Mouse (Mus musculus) intestine, embryonic 16.5 days (tissue): Measurements from ENCODE around the gene Sugct. TPM values are rescaled to one million over a fixed set of nuclear protein-coding genes. Genes with fewer than 3 reads are reported as not detected.
A peak's percentile ranks its signal among the peaks of the same experiment; 100 is the strongest.

Experiments
- ATAC-seq: fragments of 200-750 bp; cut with Nextera tagmentation; 2 replicates; pipeline ENCODE4 v1.8.0; 2017; ENCODE audit warnings: moderate TSS enrichment, moderate library complexity
- H3K27ac ChIP-seq: fragments of 300-500 bp; sonication (generic); 2 replicates; pipeline ENCODE4 v1.5.1; 2014; ENCODE audit warnings: mild to moderate bottlenecking, low read length
- H3K27me3 ChIP-seq: fragments of 300-500 bp; sonication (generic); replicated peaks from 2 replicates; pipeline ENCODE4 v1.6.1; 2014; ENCODE audit warnings: low read length, control low read depth, mixed read lengths; ENCODE audit not compliant: control insufficient read depth, insufficient read depth
- H3K36me3 ChIP-seq: fragments of 300-500 bp; sonication (generic); 2 replicates; pipeline ENCODE4 v1.6.1; 2014; ENCODE audit warnings: low read length, control low read depth; ENCODE audit not compliant: control insufficient read depth, insufficient read depth
- H3K4me1 ChIP-seq: fragments of 300-500 bp; sonication (generic); 2 replicates; pipeline ENCODE4 v1.6.1; 2014; ENCODE audit warnings: low read length, control low read depth, mixed read lengths; ENCODE audit not compliant: control insufficient read depth, insufficient read depth
- H3K4me2 ChIP-seq: fragments of 300-500 bp; sonication (generic); 2 replicates; pipeline ENCODE4 v1.6.1; 2014; ENCODE audit warnings: low read depth, low read length, control low read depth
- H3K4me3 ChIP-seq: fragments of 300-500 bp; sonication (generic); 2 replicates; pipeline ENCODE4 v1.5.1; 2014; ENCODE audit warnings: mild to moderate bottlenecking, low read length
- H3K9ac ChIP-seq: fragments of 300-500 bp; sonication (generic); 2 replicates; pipeline ENCODE4 v1.6.1; 2014; ENCODE audit warnings: low read depth, low read length
- H3K9me3 ChIP-seq: fragments of 300-500 bp; sonication (generic); 2 replicates; pipeline ENCODE4 v1.6.1; 2016; ENCODE audit warnings: low read length, control low read depth; ENCODE audit not compliant: control insufficient read depth
- WGBS: fragments of 180-500 bp; shearing (Covaris S2); extraction: QIAGEN DNeasy Blood & Tissue Kit; methylation state at CpG from one replicate; pipeline ENCODE4 v1.1.7; 2014; 5-methylcytosine and 5-hydroxymethylcytosine counted together
- polyA plus RNA-seq: library from polyadenylated mRNA; unstranded; fragments of >200 nt; fragmentation: Nextera tagmentation; extraction: Ambion mirVana; gene quantifications from 2 replicates; pipeline ENCODE4 v1.2.1, GENCODE M21; 2015

Gene Sugct
- polyA plus RNA-seq, 1 experiment from 2014 or later, result 7.9 TPM

GRCm38 (mm10) chr13:17086547-17086946 lies 608.8 kb downstream of the Sugct start:
- peak; percentile 63 for ATAC-seq
- no peak overlapping the region for H3K27ac ChIP-seq
- no peak overlapping the region for H3K4me2 ChIP-seq
- H3K9me3 ChIP-seq, result no peaks in the 10 kb centered on the region
- no peak overlapping the region for H3K9ac ChIP-seq
- H3K4me1 ChIP-seq, result 0 out of 2 replicates have a peak, but pooled peaks cover 3% of the 10 kb centered on the region
- WGBS, result 26% methylated on average over 2 of the region's 2 CpGs
- H3K4me3 ChIP-seq, result no peak overlapping the region
- no peaks in the 10 kb centered on the region for H3K27me3 ChIP-seq
- no peaks in the 10 kb centered on the region for H3K36me3 ChIP-seq

- H3K36me3 ChIP-seq, result no peaks in the 10 kb centered on the region
- no peak overlapping the region for H3K27ac ChIP-seq
- no peak overlapping the region for H3K9ac ChIP-seq
- H3K9me3 ChIP-seq, result no peaks in the 10 kb centered on the region
- no peaks in the 10 kb centered on the region for H3K27me3 ChIP-seq
- 0 out of 2 replicates have a peak, but pooled peaks cover 3% of the 10 kb centered on the region for H3K4me1 ChIP-seq
- ATAC-seq, result peak; percentile 48; the same call in 1 of the 2 replicates
- no peak overlapping the region for H3K4me3 ChIP-seq
- no peak overlapping the region for H3K4me2 ChIP-seq
These were observed 609.2 kb downstream of the Sugct start for GRCm38 (mm10) chr13:17086146-17086545.

- Histone ChIP-seq H3K27me3 (no peaks in the 10 kb centered on the region), H3K4me3 (no peak overlapping the region), H3K36me3 (no peaks in the 10 kb centered on the region), H3K4me2 (no peak overlapping the region), H3K4me1 (0 out of 2 replicates have a peak, but pooled peaks cover 3% of the 10 kb centered on the region), H3K27ac (no peak overlapping the region), H3K9me3 (no peaks in the 10 kb centered on the region), H3K9ac (no peak overlapping the region)
- no peak for ATAC-seq
- 51% methylated on average over 6 of the region's 6 CpGs for WGBS
These were observed 610.2 kb downstream of the Sugct start for GRCm38 (mm10) chr13:17084946-17085852.

GRCm38 (mm10) chr13:17081618-17082017 lies 613.7 kb downstream of the Sugct start:
- Histone ChIP-seq H3K27me3 (no peaks in the 10 kb centered on the region), H3K9me3 (no peaks in the 10 kb centered on the region), H3K4me3 (no peak overlapping the region), H3K9ac (no peak overlapping the region), H3K4me1 (0 out of 2 replicates have a peak, but pooled peaks cover 3% of the 10 kb centered on the region), H3K36me3 (no peaks in the 10 kb centered on the region), H3K27ac (no peak overlapping the region), H3K4me2 (no peak overlapping the region)
- 79% methylated on average over 2 of the region's 2 CpGs for WGBS
- ATAC-seq, result no peak

GRCm38 (mm10) chr13:17065552-17065951 lies 629.8 kb downstream of the Sugct start:
- 84% methylated on average over 3 of the region's 3 CpGs for WGBS
- no peak overlapping the region for H3K9ac ChIP-seq
- no peaks in the 10 kb centered on the region for H3K4me1 ChIP-seq
- no peak for ATAC-seq
- no peaks in the 10 kb centered on the region for H3K36me3 ChIP-seq
- H3K27me3 ChIP-seq, result no peaks in the 10 kb centered on the region
- H3K27ac ChIP-seq, result no peak overlapping the region
- no peak overlapping the region for H3K4me2 ChIP-seq
- no peaks in the 10 kb centered on the region for H3K9me3 ChIP-seq
- H3K4me3 ChIP-seq, result no peak overlapping the region

GRCm38 (mm10) chr13:17056650-17057049 lies 638.7 kb downstream of the Sugct start:
- Histone ChIP-seq H3K9ac (no peak overlapping the region), H3K4me1 (no peaks in the 10 kb centered on the region), H3K27me3 (no peaks in the 10 kb centered on the region), H3K4me3 (no peak overlapping the region), H3K9me3 (no peaks in the 10 kb centered on the region), H3K27ac (no peak overlapping the region), H3K36me3 (no peaks in the 10 kb centered on the region), H3K4me2 (no peak overlapping the region)
- ATAC-seq, result no peak
- 93% methylated on average over 2 of the region's 2 CpGs for WGBS

- Histone ChIP-seq H3K4me1 (no peaks in the 10 kb centered on the region), H3K9ac (no peak overlapping the region), H3K4me2 (no peak overlapping the region), H3K27ac (0 out of 2 replicates have a peak overlapping the region, but pooled peaks have one; percentile 7), H3K36me3 (no peaks in the 10 kb centered on the region), H3K27me3 (no peaks in the 10 kb centered on the region), H3K4me3 (no peak overlapping the region), H3K9me3 (no peaks in the 10 kb centered on the region)
- no peak for ATAC-seq
- WGBS, result 59% methylated on average over 3 of the region's 3 CpGs
These were observed 651.7 kb downstream of the Sugct start for GRCm38 (mm10) chr13:17043426-17044224.

- Histone ChIP-seq H3K9me3 (no peaks in the 10 kb centered on the region), H3K4me1 (no peaks in the 10 kb centered on the region), H3K9ac (no peak overlapping the region), H3K4me2 (no peak overlapping the region), H3K27me3 (no peaks in the 10 kb centered on the region), H3K36me3 (no peaks in the 10 kb centered on the region), H3K4me3 (no peak overlapping the region), H3K27ac (no peak overlapping the region)
- peak; percentile 75 for ATAC-seq
- 77% methylated on average over 2 of the region's 2 CpGs for WGBS
These were observed 653.0 kb downstream of the Sugct start for GRCm38 (mm10) chr13:17042332-17042731.

- no peaks in the 10 kb centered on the region for H3K27me3 ChIP-seq
- H3K4me2 ChIP-seq, result no peak overlapping the region
- no peaks in the 10 kb centered on the region for H3K4me1 ChIP-seq
- H3K9ac ChIP-seq, result no peak overlapping the region
- H3K27ac ChIP-seq, result no peak overlapping the region
- no peak for ATAC-seq
- no peaks in the 10 kb centered on the region for H3K9me3 ChIP-seq
- no peaks in the 10 kb centered on the region for H3K36me3 ChIP-seq
- 74% methylated on average over 2 of the region's 2 CpGs for WGBS
- no peak overlapping the region for H3K4me3 ChIP-seq
These were observed 655.6 kb downstream of the Sugct start for GRCm38 (mm10) chr13:17039727-17040126.
